Mouse (Mus musculus): ENCODE measurements around the gene Abca12. TPM values are rescaled to one million over a fixed set of nuclear protein-coding genes. Genes with fewer than 3 reads are reported as not detected.

The Abca12 gene
- total RNA-seq, 2 experiments from 2014 or later: 1.6 to 2.0 TPM

- DNase-seq: no peak
- intact Hi-C loops (cut with DNase I): no loop called here
These were observed 218.5 kb downstream of the Abca12 start for GRCm38 (mm10) chr1:71196191-71196590.

GRCm38 (mm10) chr1:71195333-71195732, 219.4 kb downstream of the Abca12 start:
- no peak for DNase-seq
- intact Hi-C loops (cut with DNase I): no loop called here

- intact Hi-C loops (cut with DNase I): no loop called here
- DNase-seq: no peak
These were observed 220.8 kb downstream of the Abca12 start for GRCm38 (mm10) chr1:71193931-71194330.

Other genes with a start within 250 kb of the Abca12 start
- 10 to 100 TPM; 23.2 to 26.2 TPM for gene Atic, start 142.2 kb upstream of the Abca12 start, total RNA-seq (2021)
- 100 to 1,000 TPM; 342 to 377 TPM for gene Fn1, start 238.3 kb upstream of the Abca12 start, total RNA-seq (2021)

Data from heart, postnatal 10 days (tissue).